Mouse (Mus musculus): ENCODE results near the gene Fam20b. TPM values are rescaled to one million over a fixed set of nuclear protein-coding genes. Genes with fewer than 3 reads are reported as not detected.

Gene Fam20b
- polyA plus RNA-seq (2015; fragmentation: Nextera tagmentation; extraction: Ambion mirVana), result 10.0 and 12.0 TPM in 2 replicates

DNA sequence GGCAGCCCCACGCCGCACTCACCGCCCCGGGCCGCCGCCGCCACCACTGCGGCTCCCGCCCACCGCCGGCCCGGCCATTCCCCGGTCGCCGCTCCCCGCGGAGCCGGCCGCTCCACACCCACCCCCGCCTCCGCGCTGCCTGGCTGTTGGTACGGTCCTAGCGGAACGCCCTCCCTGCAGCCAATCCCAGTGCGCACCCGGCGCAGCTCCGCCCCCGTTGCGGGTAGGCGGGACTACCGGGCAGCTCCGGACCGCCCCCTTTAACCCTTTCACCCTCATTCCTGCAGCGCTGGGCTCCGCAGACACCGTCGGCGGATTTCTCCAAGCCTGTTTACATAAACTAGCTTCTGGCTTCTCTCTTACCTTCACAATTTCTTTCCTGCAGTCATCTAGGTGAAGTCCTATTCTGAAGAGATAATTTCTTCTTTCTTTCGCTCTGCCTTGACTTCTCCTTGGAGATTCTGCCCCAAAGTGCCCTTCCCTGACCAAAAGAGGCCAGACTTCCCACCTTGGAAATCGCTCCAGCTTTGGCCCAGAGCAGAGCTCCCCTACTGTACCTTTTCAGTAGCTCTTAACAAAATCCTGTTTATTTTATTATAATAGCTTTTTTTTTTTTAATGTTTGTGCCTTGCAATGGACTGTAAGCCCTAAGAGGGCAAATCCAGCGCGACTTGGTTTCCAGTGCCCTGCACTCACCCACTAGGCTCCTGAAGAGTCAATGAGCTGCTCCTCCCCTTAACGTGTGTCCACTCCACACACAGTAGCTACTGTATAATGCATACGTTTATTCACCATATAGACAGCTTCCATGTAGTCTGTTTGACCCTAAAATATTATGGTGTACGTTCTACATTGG is at the start of gene Fam20b:
Gene Fam20b, minus strand, starts transcription at position 137 of the 856 bp plus-strand sequence.
- Histone ChIP-seq H3K4me2 (peak within 1 kb of the TSS; percentile 74), H3K27ac (peak within 1 kb of the TSS; percentile 89), H3K9ac (peak within 1 kb of the TSS; percentile 92), H3K36me3 (peaks cover 5% of the 10 kb centered on the region; the same call in 1 of the 2 replicates), H3K27me3 (no peaks in the 10 kb centered on the region), H3K4me3 (replicated peaks) (peak within 1 kb of the TSS; percentile 93), H3K9me3 (replicated peaks) (no peaks in the 10 kb centered on the region), H3K4me1 (replicated peaks) (peaks cover 65% of the 10 kb centered on the region)
- WGBS (ENCODE audit: insufficient replicate concordance), result 2% methylated on average over 46 of the region's 47 CpGs
- ATAC-seq (ENCODE audit: low read depth) (peak; percentile 95), DNase-seq (peak; percentile 95)

DNA sequence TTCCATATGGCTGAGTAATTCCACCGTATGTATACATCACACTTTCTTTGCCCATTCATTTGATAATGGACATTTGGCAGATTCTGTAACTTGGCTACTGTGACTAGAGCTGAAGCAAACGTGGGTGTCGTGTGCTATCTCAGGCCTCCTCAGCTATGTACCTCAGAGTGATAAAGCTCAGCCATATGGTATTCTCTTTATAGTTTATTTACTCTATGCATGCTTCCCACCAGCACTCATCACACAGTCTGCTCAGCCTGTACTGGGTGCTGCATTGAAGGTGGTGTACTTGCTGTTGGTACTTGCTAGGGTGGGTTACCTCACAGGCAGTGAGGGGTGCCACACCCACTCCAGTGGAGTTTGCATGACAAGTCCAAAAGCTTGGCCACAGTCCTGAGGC is 46.4 kb upstream of the Fam20b start:
- H3K36me3 ChIP-seq, result no peaks in the 10 kb centered on the region
- no peaks in the 10 kb centered on the region for H3K27me3 ChIP-seq
- H3K9ac ChIP-seq, result no peak overlapping the region
- H3K4me1 ChIP-seq (replicated peaks), result no peaks in the 10 kb centered on the region
- 85% methylated on average over 3 of the region's 3 CpGs for WGBS (ENCODE audit: insufficient replicate concordance)
- ATAC-seq (ENCODE audit: low read depth) (no peak), DNase-seq (no peak)
- H3K4me3 ChIP-seq (replicated peaks), result no peak overlapping the region
- no peak overlapping the region for H3K4me2 ChIP-seq
- H3K9me3 ChIP-seq (replicated peaks), result peaks cover 13% of the 10 kb centered on the region; the same call in 1 of the 2 replicates
- H3K27ac ChIP-seq, result no peak overlapping the region

DNA sequence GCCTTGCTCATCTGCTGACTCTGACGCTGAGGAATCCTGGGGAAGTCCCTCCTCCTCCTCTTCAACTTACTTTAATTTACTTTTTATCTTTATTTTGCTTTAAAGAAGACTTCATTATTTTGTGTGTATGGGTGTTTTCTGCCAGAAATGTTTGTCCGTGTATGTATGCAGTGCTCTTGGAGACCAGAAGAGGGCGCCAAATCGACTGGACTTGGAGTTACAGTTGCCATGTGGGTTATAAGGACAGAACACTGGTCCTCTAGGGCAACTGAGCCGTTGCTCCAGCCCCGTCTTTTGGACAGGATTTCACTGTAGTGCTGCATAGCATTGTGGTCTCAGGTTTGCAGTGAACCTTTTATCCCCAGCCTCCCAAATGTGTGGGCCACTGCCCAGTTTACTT is 45.7 kb upstream of the Fam20b start:
- 59% methylated on average over 6 of the region's 6 CpGs for WGBS (ENCODE audit: insufficient replicate concordance)
- no peak for ATAC-seq (ENCODE audit: low read depth)
- no peak for DNase-seq
- Histone ChIP-seq H3K4me3 (replicated peaks) (no peak overlapping the region), H3K4me2 (no peak overlapping the region), H3K9me3 (replicated peaks) (peaks cover 13% of the 10 kb centered on the region; the same call in 1 of the 2 replicates), H3K9ac (no peak overlapping the region), H3K36me3 (no peaks in the 10 kb centered on the region), H3K27ac (no peak overlapping the region), H3K27me3 (no peaks in the 10 kb centered on the region), H3K4me1 (replicated peaks) (no peaks in the 10 kb centered on the region)

- H3K4me1 ChIP-seq (replicated peaks), result no peaks in the 10 kb centered on the region
- no peak overlapping the region for H3K27ac ChIP-seq
- H3K36me3 ChIP-seq, result no peaks in the 10 kb centered on the region
- no peak overlapping the region for H3K9ac ChIP-seq
- 79% methylated on average over 6 of the region's 6 CpGs for WGBS (ENCODE audit: insufficient replicate concordance)
- H3K4me3 ChIP-seq (replicated peaks), result no peak overlapping the region
- no peak overlapping the region for H3K4me2 ChIP-seq
- ATAC-seq (ENCODE audit: low read depth) (no peak), DNase-seq (no peak)
- no peaks in the 10 kb centered on the region for H3K27me3 ChIP-seq
- peaks cover 13% of the 10 kb centered on the region; the same call in 1 of the 2 replicates for H3K9me3 ChIP-seq (replicated peaks)
These were observed 44.4 kb upstream of the Fam20b start for GRCm38 (mm10) chr1:156763280-156763679.

- no peak for ATAC-seq (ENCODE audit: low read depth)
These were observed 42.5 kb upstream of the Fam20b start for GRCm38 (mm10) chr1:156761430-156761801.

GRCm38 (mm10) chr1:156760549-156761429 is 41.9 kb upstream of the Fam20b start:
- no peaks in the 10 kb centered on the region for H3K36me3 ChIP-seq
- no peaks in the 10 kb centered on the region for H3K4me1 ChIP-seq (replicated peaks)
- H3K4me3 ChIP-seq (replicated peaks), result no peak overlapping the region
- H3K27me3 ChIP-seq, result no peaks in the 10 kb centered on the region
- DNase-seq (no peak), ATAC-seq (ENCODE audit: low read depth) (no peak)
- H3K27ac ChIP-seq, result no peak overlapping the region
- no peak overlapping the region for H3K9ac ChIP-seq
- no peaks in the 10 kb centered on the region for H3K9me3 ChIP-seq (replicated peaks)
- no peak overlapping the region for H3K4me2 ChIP-seq
- WGBS (ENCODE audit: insufficient replicate concordance), result 66% methylated on average over 13 of the region's 13 CpGs

More at GRCm38 (mm10) chr1:156761430-156761801, 42.5 kb upstream of the Fam20b start:
- H3K27me3 ChIP-seq, result no peaks in the 10 kb centered on the region
- no peak overlapping the region for H3K9ac ChIP-seq
- H3K27ac ChIP-seq, result no peak overlapping the region
- no peaks in the 10 kb centered on the region for H3K4me1 ChIP-seq (replicated peaks)
- H3K4me3 ChIP-seq (replicated peaks), result no peak overlapping the region
- 75% methylated on average over 10 of the region's 10 CpGs for WGBS (ENCODE audit: insufficient replicate concordance)
- H3K4me2 ChIP-seq, result no peak overlapping the region
- DNase-seq, result no peak
- no peaks in the 10 kb centered on the region for H3K36me3 ChIP-seq
- peaks cover 4% of the 10 kb centered on the region; the same call in 1 of the 2 replicates for H3K9me3 ChIP-seq (replicated peaks)

- Histone ChIP-seq H3K9me3 (replicated peaks) (no peaks in the 10 kb centered on the region), H3K36me3 (no peaks in the 10 kb centered on the region), H3K4me1 (replicated peaks) (peaks cover 5% of the 10 kb centered on the region; the same call in 1 of the 2 replicates), H3K4me3 (replicated peaks) (no peak overlapping the region), H3K27me3 (0 out of 2 replicates have a peak, but pooled peaks cover 3% of the 10 kb centered on the region), H3K4me2 (no peak overlapping the region), H3K9ac (no peak overlapping the region), H3K27ac (no peak overlapping the region)
- 79% methylated on average over 4 of the region's 4 CpGs for WGBS (ENCODE audit: insufficient replicate concordance)
- ATAC-seq (ENCODE audit: low read depth) (no peak), DNase-seq (no peak)
These were observed 39.4 kb upstream of the Fam20b start for GRCm38 (mm10) chr1:156758326-156758725.

DNA sequence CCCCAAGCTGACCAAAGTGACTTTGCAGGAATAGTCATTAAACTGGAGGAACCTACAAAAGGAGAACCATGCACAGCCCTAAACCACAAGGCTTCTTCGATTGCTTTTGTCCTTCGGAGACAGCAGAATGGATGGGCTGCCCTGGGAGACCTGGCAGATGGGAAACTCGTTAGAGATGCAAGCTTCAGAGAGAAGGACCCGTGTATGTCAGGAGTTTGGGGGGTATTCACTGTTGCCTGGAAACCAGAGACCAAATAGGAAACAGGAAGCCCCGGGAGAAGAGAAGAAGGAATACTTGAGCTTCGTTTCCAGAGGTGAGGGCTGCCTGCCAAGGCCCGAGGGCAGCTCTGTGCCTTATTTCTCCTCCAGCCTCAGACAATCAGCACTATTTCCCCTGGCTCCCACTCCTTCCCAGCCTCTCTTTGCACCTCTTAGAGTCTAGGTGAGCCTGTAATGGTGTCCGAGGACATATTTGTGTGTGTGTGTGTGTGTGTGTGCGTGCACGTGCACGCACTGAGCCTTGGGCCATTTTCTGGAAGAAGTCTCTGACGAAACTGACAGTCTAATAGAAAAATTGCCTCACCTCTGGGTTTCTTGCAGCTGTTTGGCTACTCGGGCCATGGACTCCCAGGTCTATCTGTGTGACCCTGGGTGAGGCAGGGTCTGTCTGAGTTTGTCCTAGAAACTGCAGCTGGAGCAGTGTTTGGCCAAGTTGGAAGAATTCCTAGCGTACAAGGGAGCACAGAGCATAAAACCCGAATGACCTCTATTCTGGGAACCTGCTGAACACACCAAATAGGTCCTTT is 35.9 kb upstream of the Fam20b start:
- Histone ChIP-seq H3K9me3 (replicated peaks) (no peaks in the 10 kb centered on the region), H3K36me3 (no peaks in the 10 kb centered on the region), H3K4me3 (replicated peaks) (no peak overlapping the region), H3K27me3 (0 out of 2 replicates have a peak, but pooled peaks cover 3% of the 10 kb centered on the region), H3K9ac (no peak overlapping the region), H3K4me2 (no peak overlapping the region), H3K4me1 (replicated peaks) (peaks cover 36% of the 10 kb centered on the region), H3K27ac (no peak overlapping the region)
- ATAC-seq (ENCODE audit: low read depth), result no peak
- WGBS (ENCODE audit: insufficient replicate concordance), result 57% methylated on average over 15 of the region's 15 CpGs
- DNase-seq, result no peak

GRCm38 (mm10) chr1:156752990-156753389 is 34.1 kb upstream of the Fam20b start:
- DNase-seq, result no peak
- WGBS (ENCODE audit: insufficient replicate concordance), result 53% methylated on average over 7 of the region's 7 CpGs
- peak overlapping the region; percentile 54 for H3K9ac ChIP-seq
- H3K36me3 ChIP-seq, result no peaks in the 10 kb centered on the region
- peak overlapping the region; percentile 54; the same call in 1 of the 2 replicates for H3K27ac ChIP-seq
- 0 out of 2 replicates have a peak, but pooled peaks cover 3% of the 10 kb centered on the region for H3K27me3 ChIP-seq
- H3K4me2 ChIP-seq, result peak overlapping the region; percentile 65
- H3K9me3 ChIP-seq (replicated peaks), result no peaks in the 10 kb centered on the region
- peaks cover 54% of the 10 kb centered on the region for H3K4me1 ChIP-seq (replicated peaks)
- ATAC-seq (ENCODE audit: low read depth), result no peak
- H3K4me3 ChIP-seq (replicated peaks), result no peak overlapping the region

GRCm38 (mm10) chr1:156752020-156752724 is 33.3 kb upstream of the Fam20b start:
- DNase-seq, result peak; percentile 72
- H3K4me3 ChIP-seq (replicated peaks), result peak overlapping the region; percentile 43
- H3K4me1 ChIP-seq (replicated peaks), result peaks cover 62% of the 10 kb centered on the region
- no peaks in the 10 kb centered on the region for H3K9me3 ChIP-seq (replicated peaks)
- no peaks in the 10 kb centered on the region for H3K36me3 ChIP-seq
- ATAC-seq (ENCODE audit: low read depth), result peak; percentile 71
- H3K9ac ChIP-seq, result peak overlapping the region; percentile 54
- 0 out of 2 replicates have a peak, but pooled peaks cover 3% of the 10 kb centered on the region for H3K27me3 ChIP-seq
- H3K27ac ChIP-seq, result peak overlapping the region; percentile 54
- H3K4me2 ChIP-seq, result peak overlapping the region; percentile 65
- WGBS (ENCODE audit: insufficient replicate concordance), result 16% methylated on average over 21 of the region's 21 CpGs

All from liver, embryonic 13.5 days (tissue).